Mouse (Mus musculus): ENCODE results near the gene Olfr32. TPM values are rescaled to one million over a fixed set of nuclear protein-coding genes. Genes with fewer than 3 reads are reported as not detected.
"Not testable (repeated sequence)": the region's sequence is repeated elsewhere in the genome, so short reads cannot be mapped to it uniquely, and the experiment has no call there.

Olfr32 gene
- total RNA-seq (2022), result not detected

- DNase-seq (ENCODE audit: low spot score in 2 of 2), result no peak
These were observed at the start of gene Olfr32 for GRCm38 (mm10) chr2:90142196-90142595. TSS of gene Olfr32 (minus strand) at chr2:90142296.

- not testable (repeated sequence) for DNase-seq (ENCODE audit: low spot score in 2 of 2)
These were observed 45.0 kb upstream of the Olfr32 start for GRCm38 (mm10) chr2:90187082-90187481.

- not testable (repeated sequence) for DNase-seq (ENCODE audit: low spot score in 2 of 2)
These were observed 44.0 kb upstream of the Olfr32 start for GRCm38 (mm10) chr2:90186082-90186481.

GRCm38 (mm10) chr2:90153916-90154315, 11.8 kb upstream of the Olfr32 start:
- DNase-seq (ENCODE audit: low spot score in 2 of 2), result no peak

GRCm38 (mm10) chr2:90152991-90153390, 10.9 kb upstream of the Olfr32 start, which contains the start of gene Olfr1270:
TSS of gene Olfr1270 (minus strand) at chr2:90153091.
- DNase-seq (ENCODE audit: low spot score in 2 of 2), result no peak

GRCm38 (mm10) chr2:90121312-90121711, 20.8 kb downstream of the Olfr32 start, which contains the start of gene Olfr1269:
TSS of gene Olfr1269 (minus strand) at chr2:90121412.
- no peak for DNase-seq (ENCODE audit: low spot score in 2 of 2)

Other genes with a start within 250 kb of the Olfr32 start
- gene Olfr1258, start 215.0 kb downstream of the Olfr32 start, total RNA-seq (2022), result not detected
- not detected for gene Olfr1259, start 193.6 kb downstream of the Olfr32 start, total RNA-seq (2022)
- not detected for gene Olfr1260, start 168.0 kb downstream of the Olfr32 start, total RNA-seq (2022)
- gene Olfr1261, start 151.1 kb downstream of the Olfr32 start, total RNA-seq (2022), result not detected
- gene Olfr1262, start 142.2 kb downstream of the Olfr32 start, total RNA-seq (2022), result not detected
- not detected for gene Olfr1263, start 130.2 kb downstream of the Olfr32 start, total RNA-seq (2022)
- gene Olfr1264, start 116.7 kb downstream of the Olfr32 start, total RNA-seq (2022), result not detected
- not detected for gene Olfr1265, start 107.0 kb downstream of the Olfr32 start, total RNA-seq (2022)
- not detected for gene Olfr140, start 78.7 kb downstream of the Olfr32 start, total RNA-seq (2022)
- gene Olfr1269, start 20.9 kb downstream of the Olfr32 start, total RNA-seq (2022), result not detected
- not detected for gene Olfr1270, start 10.8 kb upstream of the Olfr32 start, total RNA-seq (2022)
- not detected for gene Olfr1506, start 82.2 kb upstream of the Olfr32 start, total RNA-seq (2022)
- gene Olfr142, start 115.3 kb upstream of the Olfr32 start, total RNA-seq (2022), result not detected
- gene Olfr1271, start 128.7 kb upstream of the Olfr32 start, total RNA-seq (2022), result not detected
- not detected for gene Olfr1272, start 150.5 kb upstream of the Olfr32 start, total RNA-seq (2022)
- gene Gm13769, start 179.9 kb upstream of the Olfr32 start, total RNA-seq (2022), result not detected